Mouse (Mus musculus): ENCODE results near the gene Pipox. TPM values are rescaled to one million over a fixed set of nuclear protein-coding genes. Genes with fewer than 3 reads are reported as not detected.

The Pipox gene
- total RNA-seq, 1 experiment = 27.3 TPM

DNA sequence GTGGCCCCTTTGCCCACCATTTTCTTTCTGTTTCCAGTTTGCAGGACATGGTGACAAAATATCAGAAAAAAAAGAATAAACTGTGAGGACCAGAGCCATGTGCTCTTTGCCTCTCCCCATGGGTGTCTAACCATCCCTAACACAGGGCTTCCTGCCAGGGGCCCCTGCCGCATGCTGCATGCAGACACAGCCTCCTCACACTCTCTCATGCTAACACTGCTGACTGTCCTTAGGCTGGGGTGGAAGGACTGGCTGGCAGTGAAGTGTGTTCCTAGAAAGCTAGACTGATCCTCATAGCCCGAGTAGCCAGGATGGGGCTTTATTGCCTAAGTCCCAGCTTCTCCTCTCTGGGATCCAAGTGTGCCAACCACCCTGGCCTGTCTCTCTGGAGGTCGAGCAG lies 39.3 kb downstream of the Pipox start:
- in situ Hi-C loops (cut with MboI; ENCODE audit: low sequenced_read_pairs in 2 of 2, unreplicated experiment in 2 of 2) = no loop called here
- DNase-seq (ENCODE audit: low read depth, low spot score) = no peak
- TF ChIP-seq ZC3H11A (IDR thresholded peaks at IDR 0.05; ENCODE audit: borderline replicate concordance, low read depth, low read length) (no peak), ZNF384 (IDR thresholded peaks at IDR 0.05; ENCODE audit: low read depth, low read length) (no peak), CHD2 (IDR thresholded peaks at IDR 0.05; ENCODE audit: low read depth, low read length) (no peak), MAFK (IDR thresholded peaks at IDR 0.05; ENCODE audit: insufficient read depth, low read depth, low read length) (no peak), HCFC1 (IDR thresholded peaks at IDR 0.05; ENCODE audit: borderline replicate concordance, insufficient read depth, low read length) (no peak)
- H3K27ac ChIP-seq (ENCODE audit: insufficient read depth, low read depth, low read length, poor library complexity, severe bottlenecking) = no peak overlapping the region
- no peak overlapping the region for H3K9ac ChIP-seq (ENCODE audit: insufficient read depth, low read depth, low read length, poor library complexity, severe bottlenecking)
- H3K9me3 ChIP-seq (ENCODE audit: control insufficient read depth, insufficient read depth, low read depth, low read length) = no peaks in the 10 kb centered on the region
- peaks cover 3 to 16% of the 10 kb centered on the region in 2 experiments; a peak in 1 of 4 replicates for H3K4me1 ChIP-seq (ENCODE audit: control insufficient read depth in 2 of 2, insufficient read depth in 2 of 2, low read length in 2 of 2, poor library complexity in 1 of 2)
- H3K36me3 ChIP-seq (ENCODE audit: control insufficient read depth, insufficient read depth, low read length, poor library complexity, severe bottlenecking) = peaks cover 23% of the 10 kb centered on the region
- no peak overlapping the region for H3K4me3 ChIP-seq (ENCODE audit: insufficient read depth in 1 of 2, low read depth in 1 of 2, low read length in 2 of 2, poor library complexity in 1 of 2, severe bottlenecking in 1 of 2)

DNA sequence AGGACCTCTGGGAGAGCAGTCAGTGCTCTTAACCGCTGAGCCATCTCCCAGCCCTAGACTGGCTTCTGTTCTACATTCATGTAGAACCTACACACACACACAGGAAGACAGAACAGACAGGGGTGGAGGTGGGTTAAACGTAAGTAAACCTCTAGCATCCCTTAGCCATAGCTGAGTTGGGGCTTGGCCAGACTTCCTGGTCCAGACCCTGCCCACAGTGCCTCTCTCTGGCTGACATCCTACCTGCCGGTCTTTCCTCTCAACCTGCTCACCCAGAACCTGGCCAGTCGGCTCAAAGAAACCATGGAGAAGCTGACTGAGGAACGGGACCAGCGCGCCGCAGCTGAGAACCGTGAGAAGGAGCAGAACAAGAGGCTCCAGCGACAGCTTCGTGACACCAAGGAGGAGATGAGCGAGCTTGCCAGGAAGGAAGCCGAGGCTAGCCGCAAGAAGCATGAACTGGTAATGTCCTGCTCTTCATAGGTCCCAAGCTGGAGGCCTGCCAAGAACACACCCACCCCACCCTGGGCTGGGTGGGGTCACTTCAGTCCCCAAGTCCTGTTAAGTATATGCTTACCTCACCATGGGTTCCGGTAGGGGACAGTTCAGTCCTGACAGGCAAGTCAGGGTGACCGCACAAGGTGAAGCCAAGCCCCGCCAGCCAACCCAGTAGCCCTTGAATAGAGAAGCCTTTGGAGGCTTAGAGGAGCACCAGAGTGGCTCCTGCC lies 40.8 kb downstream of the Pipox start:
- H3K4me1 ChIP-seq (ENCODE audit: control insufficient read depth in 2 of 2, insufficient read depth in 2 of 2, low read length in 2 of 2, poor library complexity in 1 of 2) = peaks cover 0 to 11% of the 10 kb centered on the region in 2 experiments; a peak in 1 of 4 replicates
- in situ Hi-C loops (cut with MboI; ENCODE audit: low sequenced_read_pairs in 2 of 2, unreplicated experiment in 2 of 2) = no loop called here
- peaks cover 23% of the 10 kb centered on the region for H3K36me3 ChIP-seq (ENCODE audit: control insufficient read depth, insufficient read depth, low read length, poor library complexity, severe bottlenecking)
- H3K27ac ChIP-seq (ENCODE audit: insufficient read depth, low read depth, low read length, poor library complexity, severe bottlenecking) = no peak overlapping the region
- no peak overlapping the region for H3K9ac ChIP-seq (ENCODE audit: insufficient read depth, low read depth, low read length, poor library complexity, severe bottlenecking)
- TF ChIP-seq ZC3H11A (IDR thresholded peaks at IDR 0.05; ENCODE audit: borderline replicate concordance, low read depth, low read length) = no peak
- TF ChIP-seq ZNF384 (IDR thresholded peaks at IDR 0.05; ENCODE audit: low read depth, low read length) = no peak
- no peak for TF ChIP-seq HCFC1 (IDR thresholded peaks at IDR 0.05; ENCODE audit: borderline replicate concordance, insufficient read depth, low read length)
- no peak for TF ChIP-seq MAFK (IDR thresholded peaks at IDR 0.05; ENCODE audit: insufficient read depth, low read depth, low read length)
- no peak for TF ChIP-seq CHD2 (IDR thresholded peaks at IDR 0.05; ENCODE audit: low read depth, low read length)
- no peaks in the 10 kb centered on the region for H3K9me3 ChIP-seq (ENCODE audit: control insufficient read depth, insufficient read depth, low read depth, low read length)
- DNase-seq (ENCODE audit: low read depth, low spot score) = no peak
- H3K4me3 ChIP-seq (ENCODE audit: insufficient read depth in 1 of 2, low read depth in 1 of 2, low read length in 2 of 2, poor library complexity in 1 of 2, severe bottlenecking in 1 of 2) = no peak overlapping the region

DNA sequence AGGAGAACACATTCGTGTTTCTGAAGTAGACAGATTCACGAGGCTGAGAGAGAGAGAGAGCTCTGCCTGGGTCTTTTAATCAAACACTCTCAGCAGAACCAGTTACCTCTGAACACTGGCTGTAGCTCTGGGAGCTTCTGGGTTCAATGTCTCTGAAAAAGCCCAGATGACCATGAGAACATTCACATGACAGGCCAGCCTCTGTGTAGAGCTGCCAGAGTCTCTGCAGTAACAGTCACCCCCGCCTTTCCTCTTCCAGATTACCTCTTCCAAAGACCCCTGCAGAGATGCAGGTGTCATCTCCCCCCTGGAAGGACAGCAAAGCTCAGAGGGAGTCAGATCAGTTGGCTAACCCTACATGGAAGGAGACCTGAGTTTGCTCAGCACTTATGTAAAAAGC lies 41.7 kb downstream of the Pipox start:
- TF ChIP-seq CHD2 (IDR thresholded peaks at IDR 0.05; ENCODE audit: low read depth, low read length) = no peak
- TF ChIP-seq MAFK (IDR thresholded peaks at IDR 0.05; ENCODE audit: insufficient read depth, low read depth, low read length) = no peak
- TF ChIP-seq ZNF384 (IDR thresholded peaks at IDR 0.05; ENCODE audit: low read depth, low read length) = no peak
- no peak for TF ChIP-seq ZC3H11A (IDR thresholded peaks at IDR 0.05; ENCODE audit: borderline replicate concordance, low read depth, low read length)
- no peak for TF ChIP-seq HCFC1 (IDR thresholded peaks at IDR 0.05; ENCODE audit: borderline replicate concordance, insufficient read depth, low read length)
- peaks cover 24% of the 10 kb centered on the region for H3K36me3 ChIP-seq (ENCODE audit: control insufficient read depth, insufficient read depth, low read length, poor library complexity, severe bottlenecking)
- DNase-seq (ENCODE audit: low read depth, low spot score) = no peak
- no peak overlapping the region for H3K27ac ChIP-seq (ENCODE audit: insufficient read depth, low read depth, low read length, poor library complexity, severe bottlenecking)
- peaks cover 0 to 6% of the 10 kb centered on the region in 2 experiments; a peak in 1 of 4 replicates for H3K4me1 ChIP-seq (ENCODE audit: control insufficient read depth in 2 of 2, insufficient read depth in 2 of 2, low read length in 2 of 2, poor library complexity in 1 of 2)
- in situ Hi-C loops (cut with MboI; ENCODE audit: low sequenced_read_pairs in 2 of 2, unreplicated experiment in 2 of 2) = no loop called here
- H3K9me3 ChIP-seq (ENCODE audit: control insufficient read depth, insufficient read depth, low read depth, low read length) = no peaks in the 10 kb centered on the region
- H3K9ac ChIP-seq (ENCODE audit: insufficient read depth, low read depth, low read length, poor library complexity, severe bottlenecking) = no peak overlapping the region
- H3K4me3 ChIP-seq (ENCODE audit: insufficient read depth in 1 of 2, low read depth in 1 of 2, low read length in 2 of 2, poor library complexity in 1 of 2, severe bottlenecking in 1 of 2) = no peak overlapping the region

DNA sequence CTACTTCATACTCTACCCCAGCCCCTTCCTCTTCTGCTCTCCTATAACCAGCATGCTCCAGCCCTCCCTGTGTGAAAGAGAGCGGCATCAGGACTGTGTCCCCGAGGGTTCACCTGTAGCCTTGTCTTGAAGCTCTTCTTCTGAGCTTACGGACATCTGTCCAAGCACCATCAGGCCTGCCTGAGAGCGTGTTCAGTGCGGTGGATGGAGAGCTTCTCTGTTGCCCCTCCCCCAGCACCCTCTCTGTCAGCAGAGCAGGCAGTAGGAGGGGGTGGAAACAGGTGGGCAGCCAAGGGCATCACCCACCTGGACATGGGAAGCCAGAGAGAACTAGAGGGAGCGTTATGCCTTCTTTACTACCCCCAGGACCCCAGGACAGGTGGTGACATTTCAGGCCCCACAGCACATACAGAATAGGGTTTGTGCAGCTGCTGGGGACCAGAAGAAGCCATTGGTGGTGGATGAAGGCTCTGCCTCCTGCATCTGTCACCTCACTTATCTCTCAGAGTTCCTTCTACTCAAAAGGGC lies 42.3 kb downstream of the Pipox start:
- DNase-seq (ENCODE audit: low read depth, low spot score) = no peak
- Histone ChIP-seq H3K27ac (ENCODE audit: insufficient read depth, low read depth, low read length, poor library complexity, severe bottlenecking) (no peak overlapping the region), H3K4me1 (ENCODE audit: control insufficient read depth in 2 of 2, insufficient read depth in 2 of 2, low read length in 2 of 2, poor library complexity in 1 of 2) (peaks cover 0 to 6% of the 10 kb centered on the region in 2 experiments; a peak in 1 of 4 replicates), H3K9me3 (ENCODE audit: control insufficient read depth, insufficient read depth, low read depth, low read length) (no peaks in the 10 kb centered on the region), H3K36me3 (ENCODE audit: control insufficient read depth, insufficient read depth, low read length, poor library complexity, severe bottlenecking) (peaks cover 30% of the 10 kb centered on the region), H3K9ac (ENCODE audit: insufficient read depth, low read depth, low read length, poor library complexity, severe bottlenecking) (no peak overlapping the region), H3K4me3 (ENCODE audit: insufficient read depth in 1 of 2, low read depth in 1 of 2, low read length in 2 of 2, poor library complexity in 1 of 2, severe bottlenecking in 1 of 2) (no peak overlapping the region)
- no peak for TF ChIP-seq MAFK (IDR thresholded peaks at IDR 0.05; ENCODE audit: insufficient read depth, low read depth, low read length)
- no peak for TF ChIP-seq CHD2 (IDR thresholded peaks at IDR 0.05; ENCODE audit: low read depth, low read length)
- no peak for TF ChIP-seq ZC3H11A (IDR thresholded peaks at IDR 0.05; ENCODE audit: borderline replicate concordance, low read depth, low read length)
- TF ChIP-seq ZNF384 (IDR thresholded peaks at IDR 0.05; ENCODE audit: low read depth, low read length) = no peak
- TF ChIP-seq HCFC1 (IDR thresholded peaks at IDR 0.05; ENCODE audit: borderline replicate concordance, insufficient read depth, low read length) = no peak
- in situ Hi-C loops (cut with MboI; ENCODE audit: low sequenced_read_pairs in 2 of 2, unreplicated experiment in 2 of 2) = no loop called here
